Mouse (Mus musculus) cerebellum, postnatal 10 days (tissue): ENCODE results near the gene Tbc1d19.

Experiments
- DNase-seq, 2 experiments: peaks; one replicate each; pipeline ENCODE4 v3.0.0; 2021; ENCODE audit warnings: mixed read lengths in 2 of 2

The Tbc1d19 gene

DNA sequence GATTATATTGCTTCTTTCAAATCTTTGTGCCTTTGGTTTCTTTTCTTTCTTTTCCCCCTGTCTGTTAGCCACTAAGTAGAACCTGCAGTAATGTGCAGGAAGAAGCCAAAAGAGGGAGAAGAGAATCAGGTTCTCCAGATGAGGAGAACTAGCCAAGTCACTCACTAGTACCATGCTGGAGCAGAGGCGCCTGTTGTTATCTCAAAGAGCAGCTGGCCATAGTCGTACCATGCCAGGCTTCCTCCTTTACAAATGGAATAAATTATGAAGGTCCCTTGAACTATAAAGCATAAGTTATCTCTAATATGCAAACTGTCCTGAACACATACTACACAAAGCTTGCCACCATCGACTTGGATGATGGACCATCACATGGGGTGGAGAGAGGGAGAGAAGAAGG is 99.8 kb downstream of the Tbc1d19 start:
- no peak for DNase-seq

GRCm38 (mm10) chr5:53920416-53920815 is 111.0 kb downstream of the Tbc1d19 start:
- DNase-seq = peak; percentile 57 to 73

DNA sequence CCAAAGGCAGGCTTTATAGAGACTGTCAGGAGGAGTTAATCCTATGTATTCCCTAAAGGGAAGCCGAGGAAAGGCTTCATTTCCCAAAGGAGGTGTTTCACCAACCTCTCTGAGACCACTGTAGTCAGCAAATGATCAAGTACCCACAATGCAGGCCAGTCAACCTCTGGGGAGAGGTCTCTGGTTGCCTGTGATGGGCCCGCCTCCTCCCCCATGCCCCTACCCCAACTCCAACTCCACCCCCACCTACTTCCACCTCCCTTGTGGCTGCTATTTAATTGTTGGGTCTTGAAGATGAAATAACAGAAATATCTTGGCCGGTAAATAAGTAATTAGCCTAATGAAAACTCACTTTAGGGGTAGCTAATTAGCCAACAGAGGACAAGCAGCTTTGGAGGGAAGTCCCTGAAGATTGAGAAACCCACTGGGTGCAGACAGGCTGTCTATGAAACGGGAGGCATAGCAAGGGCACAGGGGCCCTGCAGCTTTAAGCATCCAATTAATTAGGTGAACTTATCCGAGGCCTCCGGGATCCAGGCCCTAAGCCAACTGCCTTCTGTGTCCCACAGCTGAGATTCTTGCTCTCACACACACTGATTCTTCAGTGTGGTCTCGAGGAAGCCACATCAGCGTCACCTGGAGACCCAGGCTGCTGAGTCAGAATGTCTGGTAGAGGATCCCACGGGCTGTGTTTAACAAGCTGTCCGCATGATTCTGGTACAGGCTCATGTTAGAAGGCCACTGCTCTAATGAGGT is 112.9 kb downstream of the Tbc1d19 start:
- DNase-seq = peak; percentile 60 to 74

GRCm38 (mm10) chr5:53924005-53924404 is 114.6 kb downstream of the Tbc1d19 start:
- DNase-seq = peak; percentile 55 to 58

DNA sequence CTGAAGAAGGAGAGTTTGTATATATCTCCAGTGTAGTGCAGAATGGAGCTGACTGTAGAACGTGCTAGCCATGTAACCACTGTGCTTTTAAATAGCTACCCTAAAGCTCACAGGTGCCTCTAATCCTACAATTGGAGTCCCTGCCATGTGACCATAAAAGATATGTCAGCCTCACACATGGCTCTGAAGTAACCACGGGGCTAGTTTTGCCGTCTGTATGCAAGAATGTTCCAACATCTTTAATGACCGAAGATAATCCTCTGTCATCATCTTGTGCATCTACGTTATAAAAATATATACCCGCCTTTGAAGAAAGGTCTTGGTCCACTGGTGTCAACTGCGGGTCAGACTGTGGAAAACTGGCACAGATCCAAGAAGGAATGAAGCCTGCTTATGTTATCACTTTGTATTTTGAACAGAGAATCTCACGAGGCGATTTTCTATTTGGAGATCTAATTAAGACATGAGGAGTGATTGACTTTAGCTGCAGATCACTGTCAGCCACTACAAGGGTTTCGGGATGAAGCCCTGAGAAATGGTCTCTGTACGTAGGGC is 117.0 kb downstream of the Tbc1d19 start:
- DNase-seq = no peak

- no peak for DNase-seq
Measured at GRCm38 (mm10) chr5:53927886-53928285, 118.5 kb downstream of the Tbc1d19 start.

- no peak for DNase-seq
Measured at GRCm38 (mm10) chr5:53928537-53928936, 119.1 kb downstream of the Tbc1d19 start.

GRCm38 (mm10) chr5:53929205-53929614 is 119.8 kb downstream of the Tbc1d19 start:
- DNase-seq = no peak

DNA sequence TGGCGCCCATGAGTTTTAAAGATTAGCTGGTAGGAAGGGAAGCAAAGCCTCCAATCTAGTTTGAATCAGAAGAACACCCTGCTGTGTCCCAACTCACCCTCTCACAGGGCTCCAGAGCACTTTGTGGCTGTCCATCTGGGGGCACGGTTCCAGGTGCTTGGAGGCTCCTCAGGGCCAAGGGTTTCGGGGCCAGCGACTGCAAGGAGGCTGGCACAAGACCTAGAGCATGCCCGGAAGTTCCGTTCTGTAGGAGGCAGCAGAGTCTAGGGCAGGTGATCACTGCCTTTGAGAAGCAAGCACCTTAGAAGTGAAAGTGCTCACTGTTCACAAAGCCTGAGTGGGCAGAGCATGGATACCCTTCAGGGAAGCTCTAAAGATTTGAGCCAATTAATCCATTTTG is 120.4 kb downstream of the Tbc1d19 start:
- no peak for DNase-seq

DNA sequence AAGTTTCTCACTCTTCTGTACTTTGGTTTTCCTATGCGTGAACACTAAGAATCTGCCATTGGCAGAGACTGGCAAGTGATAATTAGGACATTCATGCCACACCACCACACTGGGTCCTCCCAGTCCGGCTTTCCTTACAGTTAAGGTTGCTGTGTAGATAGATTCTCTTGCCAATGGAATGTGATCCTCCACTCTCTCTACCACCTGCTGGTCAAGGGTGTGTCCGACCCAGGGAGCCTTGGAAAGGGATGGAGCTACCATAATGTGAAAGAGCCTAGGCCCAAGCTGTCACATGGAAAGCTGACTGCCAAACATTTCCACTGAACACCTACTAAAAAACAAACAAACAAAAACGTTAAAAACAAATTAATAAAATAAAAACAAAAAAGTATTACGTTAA is 121.6 kb downstream of the Tbc1d19 start:
- DNase-seq = no peak

- peak; percentile 83 to 91 for DNase-seq
Measured at GRCm38 (mm10) chr5:53933628-53934027, 124.2 kb downstream of the Tbc1d19 start.

DNA sequence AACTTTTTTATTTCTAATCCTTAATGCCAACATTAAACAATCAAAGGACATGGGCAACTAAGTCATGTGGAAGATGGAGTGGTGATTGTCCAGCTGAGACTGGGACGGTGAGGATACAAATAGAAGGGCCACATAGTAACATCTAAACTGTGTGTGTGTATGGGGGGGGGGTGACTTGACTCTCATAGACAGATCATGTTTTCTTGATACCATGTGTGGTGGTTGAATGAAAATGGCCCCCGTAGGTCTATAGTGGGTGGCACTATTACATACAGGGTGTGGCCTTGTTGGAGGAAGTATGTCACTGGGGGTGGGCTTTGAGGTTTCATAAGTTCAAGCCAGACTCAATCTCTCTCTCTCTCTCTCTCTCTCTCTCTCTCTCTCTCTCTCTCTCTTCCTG is 124.6 kb downstream of the Tbc1d19 start:
- no peak for DNase-seq

- DNase-seq = no peak
Measured at GRCm38 (mm10) chr5:53934826-53935225, 125.4 kb downstream of the Tbc1d19 start.

GRCm38 (mm10) chr5:53937187-53937586 is 127.8 kb downstream of the Tbc1d19 start:
- no peak for DNase-seq

- DNase-seq = peak in 1 of 2 experiments; percentile 45
Measured at GRCm38 (mm10) chr5:53939026-53939425, 129.6 kb downstream of the Tbc1d19 start.

GRCm38 (mm10) chr5:53941322-53942024 is 132.1 kb downstream of the Tbc1d19 start:
- DNase-seq = peak; percentile 62 to 76

GRCm38 (mm10) chr5:53942332-53942731 is 132.9 kb downstream of the Tbc1d19 start:
- DNase-seq = no peak

DNA sequence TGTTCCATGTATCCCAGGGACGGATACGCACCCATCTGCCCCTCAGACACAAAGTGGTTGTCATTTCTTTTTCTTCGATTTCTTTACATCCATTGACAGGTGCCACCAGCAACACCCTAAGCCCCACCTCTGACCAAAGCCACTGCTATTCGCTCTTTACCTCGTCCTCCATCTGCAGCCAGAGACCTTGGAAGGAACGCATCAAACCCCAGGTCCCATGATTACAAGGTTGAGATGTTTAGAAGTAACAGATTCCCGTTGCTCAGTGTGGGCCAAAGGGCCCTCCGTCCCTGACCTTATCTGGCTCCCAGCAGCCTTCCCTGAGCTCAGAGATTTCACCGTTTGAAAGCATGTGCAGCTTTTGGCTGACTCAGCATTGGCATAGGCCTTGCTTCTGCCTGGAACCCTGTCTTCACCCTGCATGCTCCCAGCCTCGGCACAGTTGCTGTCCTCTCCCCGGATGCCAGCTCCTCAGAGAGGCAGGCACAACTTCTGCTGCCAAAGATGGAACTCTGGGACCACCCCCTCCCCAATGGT is 134.0 kb downstream of the Tbc1d19 start:
- peak in 1 of 2 experiments; percentile 47 for DNase-seq

GRCm38 (mm10) chr5:53946747-53947146 is 137.3 kb downstream of the Tbc1d19 start:
- DNase-seq = no peak

GRCm38 (mm10) chr5:53947549-53948183 is 138.3 kb downstream of the Tbc1d19 start:
- DNase-seq = peak; percentile 57 to 69

DNA sequence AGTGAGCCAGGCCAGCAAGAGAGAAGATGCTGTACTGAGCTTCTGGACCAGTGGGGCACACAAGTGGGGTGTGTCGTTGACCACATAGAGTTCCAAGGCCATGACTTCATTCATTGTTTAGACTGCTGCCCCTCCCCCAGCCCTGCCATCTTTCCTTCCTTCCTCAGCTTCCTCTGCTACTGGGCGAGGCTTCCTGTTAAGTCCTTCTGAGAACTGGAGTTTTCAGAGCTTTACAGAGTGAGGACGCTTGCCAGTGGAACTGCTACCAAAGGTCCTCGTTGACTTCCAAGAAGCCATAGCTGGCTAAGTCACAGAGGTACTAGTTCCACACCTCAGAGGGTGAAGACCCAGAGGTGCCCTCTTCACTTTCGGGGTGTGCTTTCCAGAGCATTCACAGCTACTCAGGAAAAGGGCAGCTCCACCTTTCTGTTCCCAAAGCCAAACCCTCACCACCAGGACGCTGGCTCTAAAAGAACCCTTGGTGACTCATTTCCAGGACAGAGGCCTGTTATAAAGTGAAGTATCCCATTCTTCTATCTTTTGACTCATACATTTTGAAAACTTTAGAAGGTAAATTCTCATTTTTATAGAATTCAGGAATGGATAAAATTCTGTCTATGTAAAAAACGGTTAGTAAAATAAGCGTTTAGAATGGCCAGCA is 139.3 kb downstream of the Tbc1d19 start:
- DNase-seq = no peak

DNA sequence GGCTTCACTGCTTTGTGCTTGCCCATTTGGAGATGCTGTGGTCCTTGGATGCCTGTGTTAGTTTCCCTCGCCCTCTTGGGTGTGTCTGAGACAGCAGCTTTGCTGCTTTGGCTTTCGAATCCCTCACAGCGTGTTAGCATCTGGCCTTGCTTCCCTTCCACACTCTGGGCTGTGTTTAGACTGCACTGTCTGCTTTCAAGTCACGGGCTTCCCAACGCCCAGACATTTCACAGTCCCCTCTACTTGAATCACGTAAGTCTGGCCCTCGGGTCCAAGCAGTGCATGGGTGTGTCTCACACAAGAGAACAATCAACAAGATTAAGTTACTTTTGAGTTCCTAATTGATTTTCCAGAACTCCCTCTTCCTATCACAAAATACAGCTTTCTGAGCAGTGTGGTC is 140.8 kb downstream of the Tbc1d19 start:
- DNase-seq = no peak

DNA sequence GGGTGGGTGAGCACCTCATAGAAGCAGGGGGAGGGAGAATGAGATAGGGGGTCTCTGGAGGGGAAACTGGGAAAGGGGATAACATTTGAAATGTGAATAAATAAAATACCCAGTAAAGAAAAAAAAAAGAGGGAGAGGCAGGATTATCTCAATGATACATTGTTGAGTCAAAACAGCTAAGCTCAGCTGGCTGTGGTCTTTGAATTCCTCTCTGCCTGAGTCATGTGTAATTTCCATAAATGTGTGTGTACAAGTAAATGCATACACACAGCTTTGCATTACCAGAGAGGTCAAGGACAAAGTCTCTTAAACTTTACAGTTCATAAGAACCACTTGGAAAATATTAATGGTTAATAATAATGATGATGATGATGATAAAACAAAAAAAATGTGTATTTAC is 143.8 kb downstream of the Tbc1d19 start:
- no peak for DNase-seq
